Mouse (Mus musculus) olfactory bulb, adult 2 months (tissue): ENCODE data around the gene Cpsf4.

ENCODE experiments used
- CTCF ChIP-seq: fragments of 200-500 bp; IDR thresholded peaks from 2 replicates; pipeline ENCODE4 v1.5.1; 2012; ENCODE audit warnings: low read depth, mild to moderate bottlenecking, low read length, moderate library complexity; ENCODE audit not compliant: insufficient read depth
- POLR2A ChIP-seq: fragments of 200-500 bp; IDR thresholded peaks from 2 replicates; pipeline ENCODE4 v1.6.1; 2012; ENCODE audit warnings: mild to moderate bottlenecking, low read depth, low read length, moderate library complexity; ENCODE audit not compliant: insufficient read depth

DNA sequence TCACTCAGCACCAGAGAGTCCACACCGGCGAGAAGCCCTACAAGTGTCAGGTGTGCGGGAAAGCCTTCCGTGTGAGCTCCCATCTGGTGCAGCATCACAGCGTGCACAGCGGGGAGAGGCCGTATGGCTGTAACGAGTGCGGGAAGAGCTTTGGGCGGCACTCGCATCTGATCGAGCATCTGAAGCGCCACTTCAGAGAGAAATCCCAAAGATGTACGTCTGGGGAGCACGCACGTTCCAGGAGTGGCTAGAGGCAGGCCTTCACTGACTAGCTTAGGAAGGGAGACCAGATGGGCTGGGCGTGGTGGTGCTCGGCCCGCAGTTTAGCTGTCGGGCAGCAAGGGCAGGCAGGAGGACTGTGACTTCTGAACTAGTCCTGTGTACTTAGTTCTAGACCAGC is 51.7 kb downstream of the Cpsf4 start:
- TF ChIP-seq CTCF, result no peak
- no peak for TF ChIP-seq POLR2A
